Mouse (Mus musculus) layer of hippocampus, adult 11-12 months (tissue): Measurements from ENCODE around the gene Gm14569.

Experiments
- DNase-seq: peaks from one replicate; pipeline ENCODE4 v3.0.0; 2022; ENCODE audit warnings: low spot score

The Gm14569 gene

DNA sequence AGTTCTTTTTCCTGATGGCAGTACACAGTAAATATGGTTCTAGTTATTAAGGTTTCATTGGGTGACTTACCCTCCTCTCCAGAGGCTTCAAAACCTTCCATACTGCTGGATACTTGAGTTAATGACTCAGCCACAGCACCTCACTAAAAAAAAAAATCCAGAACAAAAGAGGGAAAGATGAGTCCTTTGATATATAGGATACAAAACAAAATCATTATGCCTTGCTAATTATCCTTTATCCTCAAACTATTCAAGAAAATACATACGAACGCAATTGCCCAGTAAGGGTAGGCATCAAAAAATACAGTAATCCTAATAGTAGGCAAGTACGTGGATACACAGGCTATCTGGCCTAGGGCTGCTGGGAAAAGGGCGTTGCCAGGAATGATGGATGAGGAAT lies at the start of gene Gm14569:
Gene Gm14569, minus strand, starts transcription at position 101 of the 400 bp plus-strand sequence.
- DNase-seq: no peak

- DNase-seq: peak; percentile 73
Observed at GRCm38 (mm10) chrX:36534514-36534913, 42.9 kb upstream of the Gm14569 start.

DNA sequence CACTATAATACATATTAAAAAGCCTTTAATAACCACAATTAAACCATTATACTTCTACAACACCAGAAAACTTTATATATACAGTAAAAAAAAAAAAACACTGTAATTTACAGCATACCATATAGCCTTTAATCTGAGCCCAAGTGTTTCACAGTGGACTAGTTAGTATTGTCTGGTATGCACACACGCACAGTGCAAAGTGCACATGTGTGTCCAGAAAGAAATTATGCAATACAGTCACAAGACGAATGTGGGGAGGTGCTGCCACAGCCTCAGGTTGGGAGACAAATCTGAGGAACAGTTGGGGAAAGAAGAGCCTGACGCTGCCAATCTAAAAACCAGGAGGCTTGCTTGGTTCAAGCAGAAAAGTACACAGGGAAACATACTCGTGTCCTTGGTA lies 42.1 kb upstream of the Gm14569 start:
- no peak for DNase-seq

GRCm38 (mm10) chrX:36530251-36530650 lies 38.6 kb upstream of the Gm14569 start:
- no peak for DNase-seq

DNA sequence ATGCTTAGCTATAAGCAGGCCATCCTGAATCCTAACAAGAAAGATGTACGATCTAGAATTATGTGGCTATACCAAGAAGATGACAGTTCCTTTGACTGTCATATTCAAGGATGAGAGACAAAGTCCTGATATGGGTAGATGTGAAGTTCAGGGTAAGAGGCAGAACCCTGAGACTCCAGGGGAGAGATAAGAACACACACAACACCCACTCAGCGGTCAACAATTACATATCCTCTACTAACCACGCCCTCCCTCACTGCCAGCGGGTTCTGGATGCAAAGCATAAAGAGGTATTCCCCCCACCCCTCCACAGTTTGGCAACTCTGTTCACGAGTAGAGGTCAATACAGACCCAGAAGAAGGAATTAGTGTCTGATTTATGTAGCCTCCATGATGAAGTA lies 32.1 kb upstream of the Gm14569 start:
- DNase-seq: no peak

GRCm38 (mm10) chrX:36513726-36514125 lies 22.1 kb upstream of the Gm14569 start:
- no peak for DNase-seq

- no peak for DNase-seq
Observed at GRCm38 (mm10) chrX:36513231-36513630, 21.6 kb upstream of the Gm14569 start.

- DNase-seq: no peak
Observed at GRCm38 (mm10) chrX:36506863-36507262, 15.2 kb upstream of the Gm14569 start.

DNA sequence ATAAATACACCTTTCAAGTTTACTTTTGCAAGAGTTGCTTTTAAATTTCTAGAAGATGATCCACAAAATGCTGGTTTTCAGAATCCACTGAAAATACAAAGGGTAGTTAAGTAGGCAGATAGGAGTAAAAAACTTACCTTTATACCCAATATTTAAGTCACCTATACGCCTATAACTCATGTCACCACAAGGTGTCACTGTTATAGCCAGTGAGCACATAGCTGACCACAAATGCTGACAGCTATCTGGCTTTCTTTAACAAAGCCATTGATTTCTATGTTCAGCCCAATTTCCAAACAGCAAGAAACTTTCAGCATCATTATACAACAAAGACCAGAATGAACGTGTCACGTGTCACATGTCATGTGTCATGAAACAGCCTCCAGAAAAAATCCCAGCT lies 2.1 kb downstream of the Gm14569 start:
- DNase-seq: no peak

DNA sequence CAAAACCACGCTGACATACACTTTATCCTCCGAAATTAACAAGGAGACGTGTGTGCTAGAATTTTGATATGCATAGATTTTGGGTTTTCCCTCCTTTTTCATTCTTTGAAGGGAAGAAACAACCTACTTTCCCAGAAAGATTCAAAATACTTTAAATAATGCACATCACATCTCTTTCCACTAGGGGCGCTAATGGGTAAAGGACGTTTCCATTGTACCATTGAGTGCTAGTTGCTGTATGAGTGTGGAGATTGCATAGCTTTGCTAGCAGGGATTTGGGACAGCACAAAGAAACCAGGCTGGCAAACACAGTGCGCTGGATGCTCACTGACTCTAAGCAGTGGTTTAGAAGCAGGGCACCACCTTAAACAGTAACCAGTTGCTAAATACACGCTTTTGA lies 3.6 kb downstream of the Gm14569 start:
- DNase-seq: no peak

GRCm38 (mm10) chrX:36474873-36475272 lies 16.8 kb downstream of the Gm14569 start:
- no peak for DNase-seq

GRCm38 (mm10) chrX:36474103-36474751 lies 17.4 kb downstream of the Gm14569 start:
- peak; percentile 6 for DNase-seq

GRCm38 (mm10) chrX:36456031-36456430 lies 35.6 kb downstream of the Gm14569 start:
- DNase-seq: peak; percentile 8

- DNase-seq: no peak
Observed at GRCm38 (mm10) chrX:36437932-36438331, 53.7 kb downstream of the Gm14569 start.

GRCm38 (mm10) chrX:36434993-36435392 lies 56.6 kb downstream of the Gm14569 start:
- DNase-seq: peak; percentile 8

- no peak for DNase-seq
Observed at GRCm38 (mm10) chrX:36419153-36419552, 72.5 kb downstream of the Gm14569 start.

DNA sequence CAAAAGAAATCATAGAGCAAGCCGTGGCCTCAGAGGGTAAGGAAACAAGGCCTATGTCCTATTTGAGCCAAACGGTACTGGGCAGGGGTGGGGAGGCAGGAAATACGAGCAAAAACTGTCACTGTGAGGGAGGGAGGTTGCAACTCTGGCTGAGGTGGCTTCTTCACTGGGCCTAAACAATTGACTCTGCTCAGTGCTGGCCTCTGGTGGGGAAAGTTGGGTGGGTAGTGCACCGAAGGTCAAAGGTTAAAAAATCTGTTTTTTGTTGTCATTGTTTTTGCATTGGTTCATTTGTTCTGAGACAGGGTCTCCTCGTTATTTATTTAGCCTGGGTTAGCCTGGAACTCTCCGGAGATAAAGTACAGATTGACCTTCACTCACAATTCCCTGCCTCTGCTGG lies 89.3 kb downstream of the Gm14569 start:
- DNase-seq: no peak

GRCm38 (mm10) chrX:36400980-36401379 lies 90.7 kb downstream of the Gm14569 start, which contains the start of gene Gm6268:
Gene Gm6268, plus strand, starts transcription at chrX:36401280.
- DNase-seq: no peak

GRCm38 (mm10) chrX:36393279-36393678 lies 98.4 kb downstream of the Gm14569 start:
- no peak for DNase-seq

DNA sequence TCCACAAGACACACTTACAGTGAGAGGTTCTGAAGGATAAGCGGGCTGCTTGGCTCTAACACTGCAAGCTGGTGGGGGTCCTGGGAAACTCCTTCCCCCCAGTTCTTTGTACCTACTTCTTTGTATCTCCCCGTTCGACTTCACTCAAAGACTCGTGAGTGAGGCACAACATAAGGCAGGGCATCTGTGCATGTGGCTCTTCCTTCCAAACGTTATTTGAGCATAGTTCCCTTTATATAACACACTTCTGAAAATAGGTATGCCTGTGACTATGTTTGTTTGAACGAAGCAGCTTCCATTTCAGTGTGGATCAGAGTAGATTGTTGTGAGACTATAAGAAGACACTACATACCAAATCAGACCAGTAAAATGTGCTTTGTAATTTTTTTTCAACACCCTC lies 99.0 kb downstream of the Gm14569 start:
- DNase-seq: peak; percentile 24

DNA sequence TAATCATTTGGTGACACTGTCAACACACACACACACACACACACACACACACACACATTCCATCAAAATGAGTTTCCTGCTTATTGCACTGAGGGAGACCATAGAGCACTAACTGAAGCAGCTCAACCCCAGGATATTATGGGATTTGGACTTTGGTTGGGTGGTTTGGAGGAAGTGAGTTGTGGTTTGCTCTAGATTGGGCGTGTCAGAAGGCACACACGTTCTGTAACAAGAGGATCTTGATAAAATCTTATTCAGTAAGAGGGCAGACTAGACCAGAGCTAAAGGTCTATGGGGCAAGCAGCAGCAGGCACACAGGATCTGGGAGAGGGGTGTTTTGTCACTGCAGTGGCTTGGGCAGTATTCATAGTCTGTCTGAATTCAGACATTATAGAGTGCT lies 101.1 kb downstream of the Gm14569 start:
- no peak for DNase-seq

DNA sequence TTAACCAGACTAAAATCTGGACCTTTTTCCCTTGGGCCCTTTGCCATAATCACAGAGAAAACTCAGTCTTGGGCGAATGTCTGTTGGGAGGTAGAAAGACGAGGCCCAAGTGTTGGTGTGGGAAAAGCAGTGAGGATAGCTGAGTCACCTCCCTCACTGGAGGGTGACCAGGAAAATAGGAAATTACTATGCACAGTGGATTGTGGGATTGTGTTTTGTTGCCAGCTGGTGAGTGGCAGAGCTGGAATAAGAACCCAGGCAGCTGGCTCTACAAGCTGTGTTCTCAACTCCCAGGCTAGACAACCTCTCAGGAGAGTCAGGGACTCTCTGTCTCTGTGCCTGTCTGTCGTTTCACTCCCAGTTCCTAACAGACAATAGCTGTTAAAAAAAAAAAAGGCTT lies 101.7 kb downstream of the Gm14569 start:
- peak; percentile 76 for DNase-seq

GRCm38 (mm10) chrX:36385340-36385739 lies 106.3 kb downstream of the Gm14569 start:
- no peak for DNase-seq
